Mouse (Mus musculus): ENCODE data around the gene Znhit3. TPM values are rescaled to one million over a fixed set of nuclear protein-coding genes. Genes with fewer than 3 reads are reported as not detected.
"Not testable (repeated sequence)": the region's sequence is repeated elsewhere in the genome, so short reads cannot be mapped to it uniquely, and the experiment has no call there.

Znhit3 gene
- polyA plus RNA-seq, 1 experiment, result 0.47 TPM

GRCm38 (mm10) chr11:84886767-84887511 lies 29.2 kb downstream of the Znhit3 start:
- Histone ChIP-seq H3K9me3 (ENCODE audit: control insufficient read depth, low read length) (0 out of 2 replicates have a peak, but pooled peaks cover 2% of the 10 kb centered on the region), H3K4me1 (ENCODE audit: control insufficient read depth) (peaks cover 6% of the 10 kb centered on the region), H3K36me3 (ENCODE audit: control insufficient read depth) (peaks cover 89% of the 10 kb centered on the region), H3K4me3 (replicated peaks) (no peak overlapping the region), H3K27me3 (ENCODE audit: control insufficient read depth) (no peaks in the 10 kb centered on the region)
- no peak for TF ChIP-seq GATA1 (IDR thresholded peaks at IDR 0.05; ENCODE audit: low read length)
- no peak for TF ChIP-seq TAL1 (IDR thresholded peaks at IDR 0.05; ENCODE audit: low read length)

- peaks cover 13% of the 10 kb centered on the region for H3K4me1 ChIP-seq (ENCODE audit: control insufficient read depth)
- H3K27me3 ChIP-seq (ENCODE audit: control insufficient read depth), result no peaks in the 10 kb centered on the region
- peaks cover 85% of the 10 kb centered on the region for H3K36me3 ChIP-seq (ENCODE audit: control insufficient read depth)
- TF ChIP-seq TAL1 (IDR thresholded peaks at IDR 0.05; ENCODE audit: low read length) (no peak), GATA1 (IDR thresholded peaks at IDR 0.05; ENCODE audit: low read length) (no peak)
- 0 out of 2 replicates have a peak, but pooled peaks cover 2% of the 10 kb centered on the region for H3K9me3 ChIP-seq (ENCODE audit: control insufficient read depth, low read length)
- H3K4me3 ChIP-seq (replicated peaks), result no peak overlapping the region
Observed at GRCm38 (mm10) chr11:84886236-84886635, 29.9 kb downstream of the Znhit3 start.

- H3K27me3 ChIP-seq (ENCODE audit: control insufficient read depth), result no peaks in the 10 kb centered on the region
- 0 out of 2 replicates have a peak, but pooled peaks cover 2% of the 10 kb centered on the region for H3K9me3 ChIP-seq (ENCODE audit: control insufficient read depth, low read length)
- TF ChIP-seq TAL1 (IDR thresholded peaks at IDR 0.05; ENCODE audit: low read length) (no peak), GATA1 (IDR thresholded peaks at IDR 0.05; ENCODE audit: low read length) (no peak)
- no peak overlapping the region for H3K4me3 ChIP-seq (replicated peaks)
- H3K4me1 ChIP-seq (ENCODE audit: control insufficient read depth), result peaks cover 22% of the 10 kb centered on the region
- peaks cover 82% of the 10 kb centered on the region for H3K36me3 ChIP-seq (ENCODE audit: control insufficient read depth)
Observed at GRCm38 (mm10) chr11:84885238-84885637, 30.9 kb downstream of the Znhit3 start.

DNA sequence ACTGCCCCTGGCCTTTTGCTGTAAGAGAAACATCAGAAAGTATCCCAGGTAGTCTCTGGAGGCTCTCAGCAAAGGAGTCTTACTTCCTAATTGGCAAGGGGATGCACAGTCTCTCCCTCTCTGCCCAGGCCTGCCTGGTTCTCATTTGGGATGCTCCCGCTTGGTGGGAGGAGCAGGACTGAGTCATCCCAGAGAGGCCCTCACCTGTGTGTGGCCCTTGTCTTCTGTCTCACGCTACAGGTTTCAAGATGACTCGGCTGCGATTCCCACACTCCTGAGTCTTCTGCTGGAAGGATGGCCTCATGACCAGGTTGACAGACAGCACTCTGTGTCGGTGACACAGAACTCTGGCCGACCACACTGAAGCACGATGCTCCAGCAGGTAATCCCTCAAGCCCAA lies 33.8 kb downstream of the Znhit3 start:
- H3K9me3 ChIP-seq (ENCODE audit: control insufficient read depth, low read length), result no peaks in the 10 kb centered on the region
- H3K4me1 ChIP-seq (ENCODE audit: control insufficient read depth), result peaks cover 49% of the 10 kb centered on the region
- peaks cover 73% of the 10 kb centered on the region for H3K36me3 ChIP-seq (ENCODE audit: control insufficient read depth)
- TF ChIP-seq GATA1 (IDR thresholded peaks at IDR 0.05; ENCODE audit: low read length) (no peak), TAL1 (IDR thresholded peaks at IDR 0.05; ENCODE audit: low read length) (no peak)
- no peaks in the 10 kb centered on the region for H3K27me3 ChIP-seq (ENCODE audit: control insufficient read depth)
- H3K4me3 ChIP-seq (replicated peaks), result no peak overlapping the region

- Histone ChIP-seq H3K9me3 (ENCODE audit: control insufficient read depth, low read length) (no peaks in the 10 kb centered on the region), H3K4me1 (ENCODE audit: control insufficient read depth) (peaks cover 58% of the 10 kb centered on the region), H3K36me3 (ENCODE audit: control insufficient read depth) (peaks cover 70% of the 10 kb centered on the region), H3K27me3 (ENCODE audit: control insufficient read depth) (no peaks in the 10 kb centered on the region), H3K4me3 (replicated peaks) (peak overlapping the region; percentile 85)
- TF ChIP-seq GATA1 (IDR thresholded peaks at IDR 0.05; ENCODE audit: low read length) (no peak), TAL1 (IDR thresholded peaks at IDR 0.05; ENCODE audit: low read length) (no peak)
Observed at GRCm38 (mm10) chr11:84880971-84881370, 35.2 kb downstream of the Znhit3 start.

- Histone ChIP-seq H3K36me3 (ENCODE audit: control insufficient read depth) (peaks cover 68% of the 10 kb centered on the region), H3K27me3 (ENCODE audit: control insufficient read depth) (no peaks in the 10 kb centered on the region), H3K4me3 (replicated peaks) (peak overlapping the region; percentile 85), H3K9me3 (ENCODE audit: control insufficient read depth, low read length) (no peaks in the 10 kb centered on the region), H3K4me1 (ENCODE audit: control insufficient read depth) (peaks cover 60% of the 10 kb centered on the region)
- TF ChIP-seq GATA1 (IDR thresholded peaks at IDR 0.05; ENCODE audit: low read length) (no peak), TAL1 (IDR thresholded peaks at IDR 0.05; ENCODE audit: low read length) (no peak)
Observed at GRCm38 (mm10) chr11:84880465-84880961, 35.7 kb downstream of the Znhit3 start.

DNA sequence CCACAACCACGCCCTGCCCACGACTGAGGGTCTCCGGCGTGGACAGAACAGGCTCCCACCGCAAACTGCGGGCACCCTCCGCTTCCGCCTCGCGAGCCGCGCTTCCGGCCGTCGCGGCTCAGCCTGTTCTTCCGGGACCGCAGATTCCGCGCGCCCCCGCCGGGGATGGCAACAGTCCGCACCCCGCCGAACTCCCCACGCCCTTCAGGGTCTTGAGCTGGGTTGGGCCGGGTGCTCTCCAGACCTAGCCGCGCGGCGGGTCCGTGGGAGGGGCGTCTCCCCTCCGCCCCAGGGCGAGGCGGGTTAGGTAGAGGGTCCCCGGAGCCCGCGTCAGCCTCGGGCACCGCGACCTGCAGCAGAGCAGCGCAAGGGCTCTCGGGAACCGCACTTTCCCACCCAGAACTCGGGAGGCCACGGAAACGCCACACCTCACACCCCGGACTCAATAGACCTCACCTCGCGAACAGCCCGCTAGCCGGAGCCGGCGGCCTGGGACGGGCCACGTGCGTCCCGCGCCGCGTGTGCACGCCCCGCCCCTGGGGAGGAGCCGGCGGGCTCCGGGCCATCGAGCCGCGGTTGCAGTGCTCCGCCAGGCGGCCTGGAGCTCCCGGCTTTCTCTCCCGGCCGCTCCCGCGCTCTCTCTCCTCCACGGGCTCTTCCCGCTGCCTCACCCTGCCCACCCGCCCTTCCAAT lies 36.2 kb downstream of the Znhit3 start, which contains the start of the genes Myo19 and Pigw:
Gene Myo19 (plus strand): TSS at position 377 of the 693 bp plus-strand sequence.
Gene Pigw (minus strand): TSS at position 514 of the 693 bp plus-strand sequence.
- Histone ChIP-seq H3K4me3 (replicated peaks) (peak within 1 kb of the TSS; percentile 85), H3K27me3 (ENCODE audit: control insufficient read depth) (no peaks in the 10 kb centered on the region), H3K36me3 (ENCODE audit: control insufficient read depth) (peaks cover 65% of the 10 kb centered on the region), H3K4me1 (ENCODE audit: control insufficient read depth) (peaks cover 62% of the 10 kb centered on the region), H3K9me3 (ENCODE audit: control insufficient read depth, low read length) (no peaks in the 10 kb centered on the region)
- TF ChIP-seq TAL1 (IDR thresholded peaks at IDR 0.05; ENCODE audit: low read length) (no peak), GATA1 (IDR thresholded peaks at IDR 0.05; ENCODE audit: low read length) (no peak)

GRCm38 (mm10) chr11:84879007-84879771 lies 37.0 kb downstream of the Znhit3 start:
- H3K9me3 ChIP-seq (ENCODE audit: control insufficient read depth, low read length), result no peaks in the 10 kb centered on the region
- peaks cover 65% of the 10 kb centered on the region for H3K36me3 ChIP-seq (ENCODE audit: control insufficient read depth)
- H3K4me3 ChIP-seq (replicated peaks), result peak overlapping the region; percentile 85
- H3K4me1 ChIP-seq (ENCODE audit: control insufficient read depth), result peaks cover 69% of the 10 kb centered on the region
- no peak for TF ChIP-seq TAL1 (IDR thresholded peaks at IDR 0.05; ENCODE audit: low read length)
- TF ChIP-seq GATA1 (IDR thresholded peaks at IDR 0.05; ENCODE audit: low read length), result no peak
- H3K27me3 ChIP-seq (ENCODE audit: control insufficient read depth), result no peaks in the 10 kb centered on the region

DNA sequence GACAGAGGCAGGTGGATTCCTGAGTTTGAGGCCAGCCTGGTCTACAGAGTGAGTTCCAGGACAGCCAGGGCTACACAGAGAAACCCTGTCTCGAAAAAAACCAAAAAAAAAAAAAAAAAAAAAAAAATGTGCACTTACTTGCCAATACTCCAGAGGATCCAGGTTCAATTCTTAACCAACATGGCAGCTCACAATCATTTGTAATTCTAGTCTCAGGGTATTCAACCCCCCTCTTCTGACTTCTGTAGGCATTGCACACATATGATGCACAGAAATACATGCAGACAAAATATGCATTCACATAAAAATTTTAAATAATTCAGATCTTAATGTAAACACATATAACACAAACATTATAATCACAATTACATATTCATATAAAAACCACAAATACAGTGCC lies 40.1 kb downstream of the Znhit3 start:
- Histone ChIP-seq H3K4me1 (ENCODE audit: control insufficient read depth) (peaks cover 73% of the 10 kb centered on the region), H3K36me3 (ENCODE audit: control insufficient read depth) (peaks cover 66% of the 10 kb centered on the region)
- not testable (repeated sequence) for H3K4me3 ChIP-seq (replicated peaks); H3K9me3 ChIP-seq (ENCODE audit: control insufficient read depth, low read length); H3K27me3 ChIP-seq (ENCODE audit: control insufficient read depth)

All from erythroblast, embryonic 14.5 days (primary cell).